Mouse (Mus musculus) spleen, postnatal 14 days (tissue): ENCODE data around the gene Wwc2.
"Not testable (repeated sequence)": the region's sequence is repeated elsewhere in the genome, so short reads cannot be mapped to it uniquely, and the experiment has no call there.

Experiments
- DNase-seq, 2 experiments: peaks; one replicate each; pipeline ENCODE4 v3.0.0; 2021 to 2022; ENCODE audit warnings: low spot score in 2 of 2

The Wwc2 gene

GRCm38 (mm10) chr8:47851824-47852502 lies 138.8 kb downstream of the Wwc2 start:
- peak in 1 of 2 experiments; percentile 11 for DNase-seq

- DNase-seq: no peak
These were observed 140.9 kb downstream of the Wwc2 start for GRCm38 (mm10) chr8:47849842-47850241.

- DNase-seq: no peak
These were observed 142.8 kb downstream of the Wwc2 start for GRCm38 (mm10) chr8:47847931-47848330.

GRCm38 (mm10) chr8:47847161-47847560 lies 143.6 kb downstream of the Wwc2 start:
- DNase-seq: no peak

GRCm38 (mm10) chr8:47845956-47846355 lies 144.8 kb downstream of the Wwc2 start:
- no peak for DNase-seq

GRCm38 (mm10) chr8:47843651-47844050 lies 147.1 kb downstream of the Wwc2 start:
- no peak for DNase-seq

- DNase-seq: no peak
These were observed 147.7 kb downstream of the Wwc2 start for GRCm38 (mm10) chr8:47843063-47843462.

- no peak for DNase-seq
These were observed 156.8 kb downstream of the Wwc2 start for GRCm38 (mm10) chr8:47833944-47834343.

- no peak for DNase-seq
These were observed 158.1 kb downstream of the Wwc2 start for GRCm38 (mm10) chr8:47832616-47833015.

GRCm38 (mm10) chr8:47826911-47827310 lies 163.8 kb downstream of the Wwc2 start:
- no peak for DNase-seq

- DNase-seq: no peak
These were observed 165.1 kb downstream of the Wwc2 start for GRCm38 (mm10) chr8:47825596-47825995.

- no peak for DNase-seq
These were observed 166.5 kb downstream of the Wwc2 start, which contains the start of gene Cldn22 for GRCm38 (mm10) chr8:47824182-47824581. Gene Cldn22 (plus strand): TSS chr8:47824482.

GRCm38 (mm10) chr8:47823777-47824176 lies 166.9 kb downstream of the Wwc2 start:
- DNase-seq: no peak

- not testable (repeated sequence) for DNase-seq
These were observed 168.2 kb downstream of the Wwc2 start for GRCm38 (mm10) chr8:47822541-47822940.

- no peak for DNase-seq
These were observed 168.9 kb downstream of the Wwc2 start, which contains the start of gene Cldn24 for GRCm38 (mm10) chr8:47821843-47822242. Gene Cldn24 (plus strand): TSS chr8:47822143.

GRCm38 (mm10) chr8:47820914-47821772 lies 169.6 kb downstream of the Wwc2 start:
- no peak for DNase-seq

GRCm38 (mm10) chr8:47819034-47819433 lies 171.7 kb downstream of the Wwc2 start:
- no peak for DNase-seq

GRCm38 (mm10) chr8:47811221-47811620 lies 179.5 kb downstream of the Wwc2 start:
- no peak for DNase-seq

GRCm38 (mm10) chr8:47810666-47811015 lies 180.1 kb downstream of the Wwc2 start:
- no peak for DNase-seq

- DNase-seq: no peak
These were observed 180.6 kb downstream of the Wwc2 start for GRCm38 (mm10) chr8:47809970-47810665.

GRCm38 (mm10) chr8:47804262-47804661 lies 186.5 kb downstream of the Wwc2 start:
- DNase-seq: no peak

- no peak for DNase-seq
These were observed 188.4 kb downstream of the Wwc2 start for GRCm38 (mm10) chr8:47802349-47802748.
